Mouse (Mus musculus) frontal cortex, adult (tissue): Measurements from ENCODE around the gene Guca1b.
"Not testable (repeated sequence)": the region's sequence is repeated elsewhere in the genome, so short reads cannot be mapped to it uniquely, and the experiment has no call there.

Experiments
- ATAC-seq: cut with Nextera tagmentation; 2 replicates; pipeline ENCODE4 v1.9.2; 2017; ENCODE audit warnings: mild to moderate bottlenecking, moderate library complexity, mixed read lengths; ENCODE audit not compliant: low TSS enrichment

Gene Guca1b

GRCm38 (mm10) chr17:47409897-47410861, 25.0 kb downstream of the Guca1b start:
- ATAC-seq: peak; percentile 77; the same call in 1 of the 2 replicates

GRCm38 (mm10) chr17:47420195-47420594, 35.0 kb downstream of the Guca1b start:
- no peak for ATAC-seq

GRCm38 (mm10) chr17:47421566-47421965, 36.4 kb downstream of the Guca1b start:
- ATAC-seq: no peak

- ATAC-seq: not testable (repeated sequence)
These were observed 37.4 kb downstream of the Guca1b start for GRCm38 (mm10) chr17:47422616-47423015.

- ATAC-seq: no peak
These were observed 39.0 kb downstream of the Guca1b start for GRCm38 (mm10) chr17:47424186-47424585.

- no peak for ATAC-seq
These were observed 42.1 kb downstream of the Guca1b start for GRCm38 (mm10) chr17:47427316-47427715.

- ATAC-seq: no peak
These were observed 43.7 kb downstream of the Guca1b start for GRCm38 (mm10) chr17:47428831-47429304.

DNA sequence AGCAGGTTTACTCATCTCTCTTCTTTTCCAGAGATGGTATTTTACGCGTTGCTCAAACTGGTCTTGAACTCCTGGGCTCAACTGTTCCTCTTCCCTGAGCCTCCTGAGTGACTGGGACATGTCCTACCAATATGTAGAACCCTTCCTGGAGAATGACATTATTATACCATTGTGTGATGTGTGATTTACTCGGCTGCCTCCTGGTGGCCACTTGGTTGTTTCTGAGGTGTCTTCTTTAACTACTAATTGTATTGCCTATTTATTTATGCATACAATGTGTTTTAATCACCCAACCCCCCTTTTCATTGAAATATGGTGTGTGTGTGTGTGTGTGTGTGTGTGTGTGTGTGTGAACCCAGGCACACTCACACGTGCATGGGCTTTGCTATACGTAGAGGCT, 45.6 kb downstream of the Guca1b start:
- ATAC-seq: no peak

DNA sequence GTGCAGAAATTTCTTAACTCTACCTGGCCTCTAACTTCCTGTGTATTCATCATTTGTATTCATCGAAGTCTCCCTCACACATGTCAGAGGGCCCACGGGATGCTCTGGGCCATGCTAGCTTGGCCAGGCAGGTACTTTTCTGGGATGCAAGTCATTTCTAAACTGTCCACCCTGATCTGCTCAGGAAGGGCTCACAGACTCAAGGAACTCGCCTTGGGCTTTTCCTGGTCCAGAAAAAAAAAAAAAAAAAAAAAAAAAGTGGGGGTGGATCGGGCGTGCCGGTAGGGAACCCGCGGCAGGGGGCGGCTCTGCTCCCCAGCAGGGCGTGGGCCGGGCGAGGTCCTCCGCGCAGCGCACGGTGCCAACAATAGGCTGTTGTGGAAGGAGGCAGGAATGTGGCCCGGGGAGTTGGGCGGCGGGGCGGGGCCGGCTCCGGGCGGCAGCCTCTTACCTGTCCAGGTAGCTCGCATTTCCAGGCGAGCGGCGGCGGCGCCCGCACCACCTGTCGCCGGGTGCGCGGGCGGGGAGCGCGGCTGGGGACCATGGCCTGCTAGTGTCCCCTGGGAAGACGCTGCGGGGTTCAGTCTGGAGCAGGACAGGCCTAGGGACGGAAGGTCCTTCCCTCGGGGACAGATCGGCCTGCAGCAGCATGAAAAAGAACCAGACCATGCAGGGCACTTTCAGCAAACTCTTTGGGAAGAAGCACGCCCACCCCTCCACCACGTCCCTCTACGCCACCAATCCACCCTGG, 51.1 kb downstream of the Guca1b start, which contains the start of gene AI661453:
AI661453 (plus strand) TSS at position 460 of the 751 bp plus-strand sequence.
- ATAC-seq: no peak

GRCm38 (mm10) chr17:47436907-47437547, 51.8 kb downstream of the Guca1b start, which contains the start of gene 1700001C19Rik:
Gene 1700001C19Rik, minus strand, starts transcription at chr17:47437376.
- ATAC-seq: no peak

- no peak for ATAC-seq
These were observed 53.4 kb downstream of the Guca1b start for GRCm38 (mm10) chr17:47438611-47439010.

DNA sequence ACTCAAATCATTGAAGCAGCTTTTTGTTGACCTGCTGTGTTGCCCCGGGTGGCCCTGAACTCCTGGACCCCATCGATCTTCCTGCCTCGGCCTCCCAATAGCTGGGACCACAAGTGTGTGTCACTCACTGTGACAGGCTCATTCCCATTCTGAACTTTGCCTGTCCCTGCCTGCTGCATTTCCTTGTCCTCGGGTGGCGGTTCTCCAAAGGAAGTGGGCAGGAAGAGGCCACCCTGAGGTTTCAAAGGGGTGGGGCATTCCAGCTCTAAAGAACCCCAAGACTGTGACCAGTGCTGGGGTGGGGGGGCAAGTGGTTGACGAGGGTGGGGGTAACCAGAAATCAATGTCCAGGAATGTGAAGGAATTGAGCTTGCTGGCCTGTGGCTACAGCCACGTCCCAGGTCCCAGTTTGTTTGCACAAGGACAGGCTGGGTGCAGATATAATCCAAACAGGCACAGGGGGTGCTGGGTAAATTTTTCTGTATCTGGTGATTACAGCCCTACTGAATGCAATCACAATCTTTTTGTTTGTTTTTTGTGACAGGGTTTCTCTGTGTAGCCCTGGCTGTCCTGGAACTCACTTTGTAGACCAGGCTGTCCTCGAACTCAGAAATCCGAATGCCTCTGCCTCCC, 54.3 kb downstream of the Guca1b start:
- no peak for ATAC-seq

- no peak for ATAC-seq
These were observed 55.2 kb downstream of the Guca1b start for GRCm38 (mm10) chr17:47440359-47440890.

DNA sequence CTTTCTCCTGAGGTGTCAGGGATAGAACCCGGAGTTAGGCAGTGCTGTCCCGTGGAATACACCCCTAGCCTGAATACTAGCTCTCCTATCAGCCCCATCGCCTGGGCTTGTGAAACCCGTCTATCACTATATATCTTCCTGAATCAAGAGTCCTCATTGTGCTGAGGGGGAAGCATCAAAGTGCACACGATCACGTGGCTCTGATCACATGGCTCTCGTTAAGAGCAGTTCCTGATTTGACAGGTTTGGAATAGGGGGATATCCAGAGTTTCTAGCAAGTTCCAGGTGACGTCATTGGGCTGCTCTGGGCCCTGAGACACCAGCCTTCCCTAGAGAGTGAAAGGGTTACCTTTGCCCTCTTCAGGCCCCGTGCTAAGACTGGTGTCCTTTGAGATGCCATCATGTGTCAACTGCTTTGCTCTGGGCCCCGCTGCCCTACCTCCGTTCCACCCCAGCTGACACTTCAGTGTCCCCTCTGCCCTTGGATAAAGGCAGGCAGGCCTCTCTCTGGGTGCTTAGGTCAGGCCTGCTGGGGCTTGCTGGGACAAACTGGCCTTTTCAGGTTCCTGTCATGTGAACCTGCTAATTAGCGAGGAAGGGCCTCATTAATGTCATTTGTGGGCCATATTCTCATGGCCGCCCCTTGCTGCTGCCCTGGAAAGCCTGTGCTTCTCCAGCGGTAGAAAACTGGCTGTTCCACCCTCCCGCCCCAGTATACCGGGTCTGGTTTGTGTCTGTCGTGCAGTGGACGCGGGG, 56.3 kb downstream of the Guca1b start:
- ATAC-seq: no peak

- ATAC-seq: no peak
These were observed 57.1 kb downstream of the Guca1b start for GRCm38 (mm10) chr17:47442271-47442670.
